21 mouse cellular contexts compared by ENCODE assay signal in genomic region chr14:25067435-25067834, GRCm38 (mm10).
DNase-seq lines count a peak whose midpoint lies in the region; ATAC-seq and TF ChIP-seq lines count a peak whose summit lies in the region.
"Had no signal": no experiment of that assay in that cellular context is flagged by ENCODE, and none has a peak within 500 bp of the region (broad histone marks: within the 10 kb centered on the region; RNA-seq: fewer than 3 reads in every experiment).

No protein-coding gene starts in this region.

- TF ChIP-seq EP300 in liver, postnatal 0 days (IDR thresholded peaks at IDR 0.05; ENCODE audit: low read depth), result no peak

- H3K4me2 ChIP-seq in embryonic facial prominence, embryonic 11.5 days (ENCODE audit: low read depth, low read length), result no peak overlapping the region
- H3K4me2 ChIP-seq in neural tube, embryonic 11.5 days (ENCODE audit: low read depth), result no peak overlapping the region
- H3K4me2 ChIP-seq in liver, postnatal 0 days (ENCODE audit: low read depth, low read length), result no peak overlapping the region
- H3K4me2 ChIP-seq: embryonic facial prominence, embryonic 13.5 days; forebrain, embryonic 13.5 days; heart, embryonic 11.5 days; heart, embryonic 15.5 days; hindbrain, embryonic 12.5 days had no signal

- no peak overlapping the region for H3K4me3 ChIP-seq in heart, embryonic 10.5 days
- H3K4me3 ChIP-seq in embryonic facial prominence, embryonic 11.5 days (ENCODE audit: low read depth, low read length), result no peak overlapping the region
- no peak overlapping the region for H3K4me3 ChIP-seq in limb, embryonic 10.5 days
- H3K4me3 ChIP-seq in neural tube, embryonic 11.5 days (ENCODE audit: low read depth, low read length), result no peak overlapping the region
- no peak overlapping the region for H3K4me3 ChIP-seq in liver, postnatal 0 days (ENCODE audit: low read depth, low read length)
- H3K4me3 ChIP-seq: embryonic facial prominence, embryonic 13.5 days; forebrain, embryonic 13.5 days; heart, embryonic 15.5 days; hindbrain, embryonic 12.5 days had no signal

- no peak for ATAC-seq in embryonic facial prominence, embryonic 11.5 days (replicated peaks; ENCODE audit: insufficient number of reproducible peaks, low FRiP score, low TSS enrichment, low read depth)
- no peak for ATAC-seq in neural tube, embryonic 11.5 days (ENCODE audit: insufficient read depth, low FRiP score, low TSS enrichment)
- no peak for ATAC-seq in liver, postnatal 0 days
- ATAC-seq: forebrain, embryonic 13.5 days; hindbrain, embryonic 16.5 days; inflammation-experienced regulatory T-cells, adult 6 months; intestine, postnatal 0 days had no signal

- H3K9me3 ChIP-seq in heart, embryonic 10.5 days, result no peaks in the 10 kb centered on the region
- no peaks in the 10 kb centered on the region for H3K9me3 ChIP-seq in embryonic facial prominence, embryonic 11.5 days (replicated peaks; ENCODE audit: control insufficient read depth, low read length)
- H3K9me3 ChIP-seq in limb, embryonic 10.5 days (replicated peaks), result no peaks in the 10 kb centered on the region
- H3K9me3 ChIP-seq in neural tube, embryonic 11.5 days (ENCODE audit: control insufficient read depth, low read length), result no peaks in the 10 kb centered on the region
- H3K9me3 ChIP-seq in liver, postnatal 0 days (ENCODE audit: low read length), result no peaks in the 10 kb centered on the region
- H3K9me3 ChIP-seq: embryonic facial prominence, embryonic 13.5 days; forebrain, embryonic 13.5 days; heart, embryonic 15.5 days; hindbrain, embryonic 12.5 days had no signal

- 0 out of 2 replicates have a peak overlapping the region, but pooled peaks have one; percentile 37 for H3K27ac ChIP-seq in heart, embryonic 10.5 days
- H3K27ac ChIP-seq in embryonic facial prominence, embryonic 11.5 days (replicated peaks; ENCODE audit: low read depth, low read length), result no peak overlapping the region
- peak overlapping the region; percentile 81 for H3K27ac ChIP-seq in limb, embryonic 10.5 days
- H3K27ac ChIP-seq in neural tube, embryonic 11.5 days (ENCODE audit: low read depth, low read length), result 0 out of 2 replicates have a peak overlapping the region, but pooled peaks have one; percentile 17
- no peak overlapping the region for H3K27ac ChIP-seq in liver, postnatal 0 days (ENCODE audit: low read depth)
- H3K27ac ChIP-seq: embryonic facial prominence, embryonic 13.5 days; forebrain, embryonic 13.5 days; heart, embryonic 15.5 days; hindbrain, embryonic 12.5 days had no signal

- 83% methylated on average over 5 of the region's 5 CpGs for WGBS in heart, embryonic 10.5 days
- WGBS in embryonic facial prominence, embryonic 11.5 days, result 51% methylated on average over 5 of the region's 5 CpGs
- WGBS in limb, embryonic 10.5 days, result 64% methylated on average over 5 of the region's 5 CpGs
- WGBS in neural tube, embryonic 11.5 days, result 75% methylated on average over 5 of the region's 5 CpGs
- 85% methylated on average over 5 of the region's 5 CpGs for WGBS in liver, postnatal 0 days (ENCODE audit: insufficient replicate concordance)

- intact Hi-C loops in heart, postnatal 14 days (cut with DNase I), result no loop called here
- intact Hi-C loops in left cerebral cortex, postnatal 14 days (cut with DNase I), result no loop called here

- 0 out of 2 replicates have a peak, but pooled peaks cover 6% of the 10 kb centered on the region for H3K27me3 ChIP-seq in heart, embryonic 10.5 days (ENCODE audit: insufficient read depth, poor library complexity, severe bottlenecking)
- no peaks in the 10 kb centered on the region for H3K27me3 ChIP-seq in embryonic facial prominence, embryonic 11.5 days (ENCODE audit: control insufficient read depth, insufficient read depth, low read length)
- 0 out of 2 replicates have a peak, but pooled peaks cover 10% of the 10 kb centered on the region for H3K27me3 ChIP-seq in limb, embryonic 10.5 days (ENCODE audit: low read depth, poor library complexity, severe bottlenecking)
- H3K27me3 ChIP-seq in neural tube, embryonic 11.5 days (ENCODE audit: control insufficient read depth, insufficient read depth, low read length), result no peaks in the 10 kb centered on the region
- peaks cover 9% of the 10 kb centered on the region for H3K27me3 ChIP-seq in liver, postnatal 0 days (ENCODE audit: insufficient read depth, low read length)
- H3K27me3 ChIP-seq: embryonic facial prominence, embryonic 13.5 days; forebrain, embryonic 13.5 days; heart, embryonic 15.5 days had no signal

- TF ChIP-seq CTCF in liver, postnatal 0 days (IDR thresholded peaks at IDR 0.05; ENCODE audit: low read depth), result no peak

- H3K36me3 ChIP-seq in heart, embryonic 10.5 days, result no peaks in the 10 kb centered on the region
- H3K36me3 ChIP-seq in embryonic facial prominence, embryonic 11.5 days (replicated peaks; ENCODE audit: control insufficient read depth, insufficient read depth, low read depth, low read length), result no peaks in the 10 kb centered on the region
- no peaks in the 10 kb centered on the region for H3K36me3 ChIP-seq in limb, embryonic 10.5 days
- H3K36me3 ChIP-seq in neural tube, embryonic 11.5 days (ENCODE audit: control insufficient read depth, insufficient read depth, low read length), result no peaks in the 10 kb centered on the region
- H3K36me3 ChIP-seq in liver, postnatal 0 days (replicated peaks; ENCODE audit: insufficient read depth, low read length), result no peaks in the 10 kb centered on the region
- H3K36me3 ChIP-seq: embryonic facial prominence, embryonic 13.5 days; heart, embryonic 15.5 days; hindbrain, embryonic 12.5 days had no signal

- H3K9ac ChIP-seq in embryonic facial prominence, embryonic 11.5 days (replicated peaks; ENCODE audit: low read length), result no peak overlapping the region
- H3K9ac ChIP-seq in neural tube, embryonic 11.5 days (ENCODE audit: low read length), result no peak overlapping the region
- H3K9ac ChIP-seq in liver, postnatal 0 days (replicated peaks), result no peak overlapping the region
- H3K9ac ChIP-seq: embryonic facial prominence, embryonic 13.5 days; forebrain, embryonic 13.5 days; heart, embryonic 15.5 days; hindbrain, embryonic 12.5 days had no signal

- H3K4me1 ChIP-seq in heart, embryonic 10.5 days, result peaks cover 67% of the 10 kb centered on the region
- peaks cover 12% of the 10 kb centered on the region for H3K4me1 ChIP-seq in embryonic facial prominence, embryonic 11.5 days (ENCODE audit: control insufficient read depth, insufficient read depth, low read length)
- peaks cover 84% of the 10 kb centered on the region for H3K4me1 ChIP-seq in limb, embryonic 10.5 days
- H3K4me1 ChIP-seq in neural tube, embryonic 11.5 days (ENCODE audit: control insufficient read depth, insufficient read depth, low read length), result peaks cover 18% of the 10 kb centered on the region
- peaks cover 4% of the 10 kb centered on the region; the same call in 1 of the 2 replicates for H3K4me1 ChIP-seq in liver, postnatal 0 days (ENCODE audit: insufficient read depth)

- no peak for DNase-seq in heart, embryonic 10.5 days (ENCODE audit: low spot score)
- no peak for DNase-seq in heart, postnatal 14 days
- peak; percentile 45 for DNase-seq in embryonic facial prominence, embryonic 11.5 days (ENCODE audit: low spot score)
- no peak for DNase-seq in limb, embryonic 10.5 days (ENCODE audit: low spot score)
- no peak for DNase-seq in neural tube, embryonic 11.5 days (ENCODE audit: low spot score)
- DNase-seq in left cerebral cortex, postnatal 14 days (ENCODE audit: low spot score in 2 of 2), result no peak
- no peak for DNase-seq in liver, postnatal 0 days
- DNase-seq: adrenal gland, adult 2 months; adrenal gland, postnatal 36 days; cerebellum, adult 2 months; cerebellum, postnatal 14 days; gastrocnemius, postnatal 10 days; heart, adult 18-20 months had no signal

Comparison
In these comparisons a context has a peak if more than half of its experiments do, and no peak if none do; other contexts are left out.
1. H3K27ac ChIP-seq: peak in heart, embryonic 10.5 days (single experiment), limb, embryonic 10.5 days (single experiment) and neural tube, embryonic 11.5 days (single experiment); none in embryonic facial prominence, embryonic 11.5 days (single experiment) and liver, postnatal 0 days (single experiment).